Comparison of ENCODE assay signal across 8 mouse cellular contexts in genomic region chr3:146520798-146521651, GRCm38 (mm10). TPM values are rescaled to one million over a fixed set of nuclear protein-coding genes. Genes with fewer than 3 reads are reported as not detected.
DNase-seq lines count a peak whose midpoint lies in the region; ATAC-seq and TF ChIP-seq lines count a peak whose summit lies in the region.

Rpf1 (minus strand) TSS chr3:146521429.

- no peak for TF ChIP-seq CTCF in lung, postnatal 0 days (IDR thresholded peaks at IDR 0.05)

- ATAC-seq in frontal cortex, adult (ENCODE audit: low TSS enrichment): peak; percentile 99
- ATAC-seq in lung, postnatal 0 days: peak; percentile 97

- WGBS in hindbrain, embryonic 10.5 days: under 1% methylated on average over 67 of the region's 82 CpGs
- under 1% methylated on average over 62 of the region's 82 CpGs for WGBS in lung, postnatal 0 days

- H3K4me3 ChIP-seq in hindbrain, embryonic 10.5 days: peak within 1 kb of the TSS; percentile 89
- peak within 1 kb of the TSS; percentile 91 for H3K4me3 ChIP-seq in lung, postnatal 0 days (ENCODE audit: low read depth, low read length)

- TF ChIP-seq EP300 in lung, postnatal 0 days (IDR thresholded peaks at IDR 0.05): peak; percentile 81

- H3K9me3 ChIP-seq in hindbrain, embryonic 10.5 days: no peaks in the 10 kb centered on the region
- H3K9me3 ChIP-seq in lung, postnatal 0 days (ENCODE audit: low read length): no peaks in the 10 kb centered on the region

- peak within 1 kb of the TSS; percentile 98 for H3K27ac ChIP-seq in hindbrain, embryonic 10.5 days
- peak within 1 kb of the TSS; percentile 99 for H3K27ac ChIP-seq in lung, postnatal 0 days (ENCODE audit: low read length)

- peaks cover 12% of the 10 kb centered on the region; the same call in 1 of the 2 replicates for H3K4me1 ChIP-seq in hindbrain, embryonic 10.5 days (replicated peaks)
- H3K4me1 ChIP-seq in lung, postnatal 0 days (ENCODE audit: insufficient read depth, low read depth, low read length): no peaks in the 10 kb centered on the region

- peak; percentile 92 for DNase-seq in MN1 (ENCODE audit: low spot score)
- DNase-seq in cerebellum, adult 9-10 months: peak; percentile 93
- peak; percentile 92 for DNase-seq in hindbrain, embryonic 10.5 days (ENCODE audit: low spot score)
- peak; percentile 92 for DNase-seq in layer of hippocampus, adult 9-11 months
- peak; percentile 96 for DNase-seq in lung, postnatal 0 days (ENCODE audit: low spot score)
- peak; percentile 79 for DNase-seq in ovary, postnatal 14 days (ENCODE audit: low spot score)
- DNase-seq in thymus, postnatal 14 days: peak; percentile 91

- peak within 1 kb of the TSS; percentile 76 for H3K4me2 ChIP-seq in lung, postnatal 0 days (replicated peaks; ENCODE audit: low read depth, low read length)

- H3K27me3 ChIP-seq in hindbrain, embryonic 10.5 days (ENCODE audit: insufficient read depth, poor library complexity, severe bottlenecking): no peaks in the 10 kb centered on the region
- no peaks in the 10 kb centered on the region for H3K27me3 ChIP-seq in lung, postnatal 0 days (replicated peaks; ENCODE audit: insufficient read depth, low read length)

- H3K9ac ChIP-seq in lung, postnatal 0 days (replicated peaks; ENCODE audit: low read depth): peak within 1 kb of the TSS; percentile 75

- peaks cover 32% of the 10 kb centered on the region for H3K36me3 ChIP-seq in hindbrain, embryonic 10.5 days
- 0 out of 2 replicates have a peak, but pooled peaks cover 14% of the 10 kb centered on the region for H3K36me3 ChIP-seq in lung, postnatal 0 days (ENCODE audit: insufficient read depth, low read length)

RNA-seq across cellular contexts. Expression of gene Rpf1, which starts in this region (rescaled TPM):
- 63.4 and 65.1 TPM in 2 replicates for polyA plus RNA-seq in hindbrain, embryonic 10.5 days (2016; fragmentation: Nextera tagmentation; extraction: Ambion mirVana)
- 38.4 and 39.8 TPM in 2 replicates for polyA plus RNA-seq in lung, postnatal 0 days (2015; fragmentation: Nextera tagmentation; extraction: Ambion mirVana)

Comparison
In these comparisons a context has a peak if more than half of its experiments do, and no peak if none do; other contexts are left out.
1. Peak in every context shown above with its lines: DNase-seq, ATAC-seq, H3K4me3 ChIP-seq and H3K27ac ChIP-seq.